Mouse (Mus musculus) bone marrow macrophage, adult 2 months (primary cell): ENCODE results near the gene Etv3.

Source experiments
- CTCF ChIP-seq: IDR thresholded peaks from 2 replicates; pipeline ENCODE4 v1.5.1; 2012; ENCODE audit warnings: low read depth, mild to moderate bottlenecking, low read length, moderate library complexity
- POLR2A ChIP-seq: IDR thresholded peaks from 2 replicates; pipeline ENCODE4 v1.6.1; 2012; ENCODE audit warnings: mild to moderate bottlenecking, low read depth, low read length, borderline replicate concordance

DNA sequence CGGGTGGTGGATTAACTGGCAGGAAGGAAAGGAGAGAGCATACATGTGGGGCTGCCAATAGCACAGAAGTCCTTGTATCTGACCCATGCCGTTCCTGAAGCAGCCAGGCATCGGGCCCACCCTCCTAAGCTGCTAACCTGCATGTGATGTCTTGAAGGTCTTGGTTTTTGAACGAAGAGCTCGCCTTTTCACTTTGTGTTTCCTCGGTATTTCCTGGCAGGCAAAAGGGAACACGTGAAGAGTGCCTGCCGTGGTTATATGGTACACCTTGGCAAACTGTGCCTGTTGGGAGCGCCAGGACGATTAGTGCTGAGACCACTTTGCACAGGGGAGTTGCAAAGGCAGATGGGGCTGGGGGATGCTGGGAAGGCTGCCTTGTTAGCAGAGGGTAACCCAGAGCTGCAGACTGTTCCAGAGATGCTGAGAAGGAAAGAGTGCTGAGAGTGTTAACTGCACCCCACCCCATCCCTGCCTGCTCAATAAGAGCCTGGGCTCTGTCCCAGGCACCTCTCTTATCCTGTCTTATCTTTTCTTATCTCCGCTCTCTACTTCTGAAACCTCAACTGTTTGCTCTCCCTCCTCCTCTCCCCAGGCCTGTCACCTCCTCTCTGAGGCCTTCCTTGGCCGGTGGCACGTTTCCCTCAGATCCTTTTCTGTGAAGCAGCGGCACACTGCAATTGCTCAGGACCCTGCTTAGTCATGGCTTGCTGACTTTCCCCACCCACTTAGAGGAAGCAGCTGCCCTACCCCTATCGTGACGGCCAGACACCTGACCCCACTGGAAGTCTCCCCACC is 13.0 kb upstream of the Etv3 start:
- TF ChIP-seq POLR2A: no peak
- no peak for TF ChIP-seq CTCF
